Mouse (Mus musculus) bone marrow, adult 2 months (tissue): ENCODE data around the gene Smyd3.

Source experiments
- CTCF ChIP-seq: fragments of 200-500 bp; IDR thresholded peaks from 2 replicates; pipeline ENCODE4 v1.5.1; 2011; ENCODE audit warnings: low read length, control low read depth; ENCODE audit not compliant: control insufficient read depth, insufficient read depth
- POLR2A ChIP-seq: fragments of 200-500 bp; IDR thresholded peaks from 2 replicates; pipeline ENCODE4 v1.6.1; 2011; ENCODE audit warnings: low read depth, mild to moderate bottlenecking, control low read depth, low read length, borderline replicate concordance; ENCODE audit not compliant: control insufficient read depth

DNA sequence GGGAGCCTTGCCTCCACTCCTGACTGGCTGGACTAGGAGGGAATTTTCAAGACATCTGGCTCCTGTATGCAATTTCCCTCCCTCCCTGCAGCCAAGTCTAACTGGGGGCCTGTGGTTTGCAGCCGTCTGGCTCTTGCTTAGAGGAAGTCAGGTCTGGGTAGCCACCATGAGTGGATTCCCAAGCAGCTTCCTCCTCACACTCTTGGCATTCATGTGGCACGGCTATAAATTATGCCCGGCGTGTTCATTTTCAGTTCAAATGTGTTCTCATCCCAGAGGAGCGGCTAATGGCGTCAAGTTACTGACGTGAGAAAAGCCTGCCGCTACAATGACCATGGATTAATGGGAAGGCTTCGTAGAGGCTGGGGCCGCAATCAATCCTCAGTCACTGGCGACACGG, 564.9 kb downstream of the Smyd3 start:
- TF ChIP-seq POLR2A: no peak
- no peak for TF ChIP-seq CTCF
